Mouse (Mus musculus) gastrocnemius, adult 18-20 months (tissue): ENCODE results near the gene Fam189a1. TPM values are rescaled to one million over a fixed set of nuclear protein-coding genes. Genes with fewer than 3 reads are reported as not detected.

Source experiments
- DNase-seq: peaks from one replicate; pipeline ENCODE4 v3.0.0; 2021; ENCODE audit warnings: low spot score
- total RNA-seq, 2 experiments: library from RNA; stranded (reverse); gene quantifications; 2 replicates each; pipeline ENCODE4 v1.2.3; 2021

The Fam189a1 gene
- total RNA-seq, 2 experiments from 2014 or later, result 0.17 TPM; not detected in 1

GRCm38 (mm10) chr7:65044280-65044679 is 112.1 kb downstream of the Fam189a1 start:
- no peak for DNase-seq

- no peak for DNase-seq
These were observed 115.3 kb downstream of the Fam189a1 start for GRCm38 (mm10) chr7:65041106-65041505.

- no peak for DNase-seq
These were observed 124.6 kb downstream of the Fam189a1 start for GRCm38 (mm10) chr7:65031741-65032140.

GRCm38 (mm10) chr7:65031195-65031594 is 125.2 kb downstream of the Fam189a1 start:
- no peak for DNase-seq

GRCm38 (mm10) chr7:65029985-65030384 is 126.4 kb downstream of the Fam189a1 start:
- no peak for DNase-seq

GRCm38 (mm10) chr7:65021298-65021697 is 135.1 kb downstream of the Fam189a1 start:
- no peak for DNase-seq

- no peak for DNase-seq
These were observed 138.2 kb downstream of the Fam189a1 start for GRCm38 (mm10) chr7:65018036-65018679.

GRCm38 (mm10) chr7:65017348-65017747 is 139.0 kb downstream of the Fam189a1 start:
- DNase-seq, result no peak

GRCm38 (mm10) chr7:65011133-65011532 is 145.2 kb downstream of the Fam189a1 start:
- no peak for DNase-seq

- DNase-seq, result no peak
These were observed 146.1 kb downstream of the Fam189a1 start for GRCm38 (mm10) chr7:65010275-65010674.

GRCm38 (mm10) chr7:65005731-65006130 is 150.6 kb downstream of the Fam189a1 start:
- DNase-seq, result no peak

GRCm38 (mm10) chr7:64999718-65000214 is 156.6 kb downstream of the Fam189a1 start:
- no peak for DNase-seq

- DNase-seq, result no peak
These were observed 158.6 kb downstream of the Fam189a1 start for GRCm38 (mm10) chr7:64997743-64998142.

- DNase-seq, result no peak
These were observed 160.4 kb downstream of the Fam189a1 start for GRCm38 (mm10) chr7:64995946-64996444.

GRCm38 (mm10) chr7:64989406-64989805 is 167.0 kb downstream of the Fam189a1 start:
- no peak for DNase-seq

- no peak for DNase-seq
These were observed 168.4 kb downstream of the Fam189a1 start for GRCm38 (mm10) chr7:64988015-64988414.

- DNase-seq, result no peak
These were observed 171.8 kb downstream of the Fam189a1 start for GRCm38 (mm10) chr7:64984468-64985120.

- DNase-seq, result no peak
These were observed 174.7 kb downstream of the Fam189a1 start for GRCm38 (mm10) chr7:64981511-64982235.

GRCm38 (mm10) chr7:64973590-64974262 is 182.6 kb downstream of the Fam189a1 start:
- no peak for DNase-seq

- DNase-seq, result no peak
These were observed 194.2 kb downstream of the Fam189a1 start for GRCm38 (mm10) chr7:64962128-64962527.

GRCm38 (mm10) chr7:64959087-64959486 is 197.3 kb downstream of the Fam189a1 start:
- no peak for DNase-seq

GRCm38 (mm10) chr7:64952181-64952580 is 204.2 kb downstream of the Fam189a1 start:
- no peak for DNase-seq
